Mouse (Mus musculus) heart, embryonic 12.5 days (tissue): ENCODE measurements around the gene 1700020A23Rik. TPM values are rescaled to one million over a fixed set of nuclear protein-coding genes. Genes with fewer than 3 reads are reported as not detected.
"Not testable (repeated sequence)": the region's sequence is repeated elsewhere in the genome, so short reads cannot be mapped to it uniquely, and the experiment has no call there.

Experiments used
- ATAC-seq: fragments of 200-750 bp; cut with Nextera tagmentation; 2 replicates; pipeline ENCODE4 v1.8.0; 2017; ENCODE audit warnings: moderate TSS enrichment, moderate library complexity; ENCODE audit not compliant: insufficient number of reproducible peaks, low FRiP score
- H3K27ac ChIP-seq: fragments of 300-500 bp; sonication (generic); 2 replicates; pipeline ENCODE4 v1.5.1; 2016; ENCODE audit warnings: mild to moderate bottlenecking, moderate library complexity; ENCODE audit not compliant: poor library complexity, severe bottlenecking
- H3K27me3 ChIP-seq: fragments of 300-500 bp; sonication (generic); replicated peaks from 2 replicates; pipeline ENCODE4 v1.6.1; 2016; ENCODE audit warnings: mild to moderate bottlenecking, moderate library complexity
- H3K36me3 ChIP-seq: fragments of 300-500 bp; sonication (generic); 2 replicates; pipeline ENCODE4 v1.6.1; 2016; ENCODE audit warnings: mild to moderate bottlenecking, moderate library complexity
- H3K4me1 ChIP-seq: fragments of 300-500 bp; sonication (generic); replicated peaks from 2 replicates; pipeline ENCODE4 v1.6.1; 2016; ENCODE audit warnings: mild to moderate bottlenecking
- H3K4me2 ChIP-seq: fragments of 300-500 bp; sonication (generic); 2 replicates; pipeline ENCODE4 v1.6.1; 2016; ENCODE audit warnings: mild to moderate bottlenecking, moderate library complexity
- H3K4me3 ChIP-seq: fragments of 300-500 bp; sonication (generic); 2 replicates; pipeline ENCODE4 v1.5.1; 2016; ENCODE audit warnings: mild to moderate bottlenecking
- H3K9ac ChIP-seq: fragments of 300-500 bp; sonication (generic); 2 replicates; pipeline ENCODE4 v1.6.1; 2016; ENCODE audit warnings: mild to moderate bottlenecking, moderate library complexity
- H3K9me3 ChIP-seq: fragments of 300-500 bp; sonication (generic); replicated peaks from 2 replicates; pipeline ENCODE4 v1.6.1; 2016; ENCODE audit warnings: mild to moderate bottlenecking, moderate library complexity
- WGBS: fragments of 180-500 bp; shearing (Covaris S2); methylation state at CpG from one replicate; pipeline ENCODE4 v1.1.7; 2016; 5-methylcytosine and 5-hydroxymethylcytosine counted together
- polyA plus RNA-seq: library from polyadenylated mRNA; unstranded; fragments of >200 nt; fragmentation: Nextera tagmentation; extraction: Ambion mirVana; gene quantifications from 2 replicates; pipeline ENCODE4 v1.2.1, GENCODE M21; 2016

Gene 1700020A23Rik
- polyA plus RNA-seq: not detected in 2 replicates

GRCm38 (mm10) chr2:130404939-130405338, at the start of gene 1700020A23Rik, which contains the start of gene Gm28372:
Gene 1700020A23Rik, plus strand, starts transcription at chr2:130405259.
Gene Gm28372, plus strand, starts transcription at chr2:130405239.
- Histone ChIP-seq H3K9me3 (no peaks in the 10 kb centered on the region), H3K4me2 (no peak within 1 kb of the TSS), H3K4me1 (no peaks in the 10 kb centered on the region), H3K9ac (no peak within 1 kb of the TSS), H3K4me3 (no peak within 1 kb of the TSS), H3K27me3 (0 out of 2 replicates have a peak, but pooled peaks cover 8% of the 10 kb centered on the region), H3K36me3 (no peaks in the 10 kb centered on the region), H3K27ac (no peak within 1 kb of the TSS)
- 87% methylated on average over 1 of the region's 1 CpGs for WGBS
- ATAC-seq: no peak

GRCm38 (mm10) chr2:130357551-130357950, 47.5 kb upstream of the 1700020A23Rik start:
- peaks cover 58% of the 10 kb centered on the region for H3K27me3 ChIP-seq
- no peaks in the 10 kb centered on the region for H3K9me3 ChIP-seq
- no peak overlapping the region for H3K9ac ChIP-seq
- H3K27ac ChIP-seq: no peak overlapping the region
- peaks cover 10% of the 10 kb centered on the region for H3K4me1 ChIP-seq
- no peaks in the 10 kb centered on the region for H3K36me3 ChIP-seq
- H3K4me3 ChIP-seq: no peak overlapping the region
- no peak for ATAC-seq
- WGBS: 75% methylated on average over 5 of the region's 5 CpGs
- no peak overlapping the region for H3K4me2 ChIP-seq

GRCm38 (mm10) chr2:130358852-130359251, 46.2 kb upstream of the 1700020A23Rik start:
- Histone ChIP-seq H3K4me1 (peaks cover 10% of the 10 kb centered on the region), H3K27ac (no peak overlapping the region), H3K9me3 (no peaks in the 10 kb centered on the region), H3K27me3 (peaks cover 71% of the 10 kb centered on the region), H3K9ac (no peak overlapping the region), H3K36me3 (no peaks in the 10 kb centered on the region), H3K4me3 (no peak overlapping the region), H3K4me2 (no peak overlapping the region)
- ATAC-seq: no peak
- 9% methylated on average over 5 of the region's 5 CpGs for WGBS

GRCm38 (mm10) chr2:130362511-130363026, 42.5 kb upstream of the 1700020A23Rik start:
- no peak overlapping the region for H3K9ac ChIP-seq
- 4% methylated on average over 14 of the region's 14 CpGs for WGBS
- peaks cover 19% of the 10 kb centered on the region for H3K4me1 ChIP-seq
- H3K27ac ChIP-seq: no peak overlapping the region
- H3K36me3 ChIP-seq: no peaks in the 10 kb centered on the region
- 0 out of 2 replicates have a peak overlapping the region, but pooled peaks have one; percentile 20 for H3K4me3 ChIP-seq
- no peaks in the 10 kb centered on the region for H3K9me3 ChIP-seq
- peaks cover 76% of the 10 kb centered on the region for H3K27me3 ChIP-seq
- no peak overlapping the region for H3K4me2 ChIP-seq
- ATAC-seq: no peak

- ATAC-seq: no peak
Measured at GRCm38 (mm10) chr2:130365211-130366094, 39.6 kb upstream of the 1700020A23Rik start.

GRCm38 (mm10) chr2:130367386-130367785, 37.7 kb upstream of the 1700020A23Rik start:
- Histone ChIP-seq H3K27ac (no peak overlapping the region), H3K36me3 (no peaks in the 10 kb centered on the region), H3K9me3 (no peaks in the 10 kb centered on the region), H3K9ac (no peak overlapping the region), H3K4me2 (no peak overlapping the region), H3K4me1 (peaks cover 10% of the 10 kb centered on the region), H3K4me3 (no peak overlapping the region), H3K27me3 (peaks cover 42% of the 10 kb centered on the region)
- ATAC-seq: no peak
- 48% methylated on average over 4 of the region's 4 CpGs for WGBS

More at GRCm38 (mm10) chr2:130365211-130366094, 39.6 kb upstream of the 1700020A23Rik start:
- H3K4me1 ChIP-seq: peaks cover 19% of the 10 kb centered on the region
- H3K9ac ChIP-seq: peak overlapping the region; percentile 71
- H3K36me3 ChIP-seq: no peaks in the 10 kb centered on the region
- no peak overlapping the region for H3K27ac ChIP-seq
- WGBS: 5% methylated on average over 30 of the region's 30 CpGs
- H3K4me3 ChIP-seq: peak overlapping the region; percentile 59
- peak overlapping the region; percentile 90 for H3K4me2 ChIP-seq
- no peaks in the 10 kb centered on the region for H3K9me3 ChIP-seq
- peaks cover 61% of the 10 kb centered on the region for H3K27me3 ChIP-seq

GRCm38 (mm10) chr2:130373026-130373425, 32.0 kb upstream of the 1700020A23Rik start:
- not testable (repeated sequence) for ATAC-seq

GRCm38 (mm10) chr2:130374951-130375350, 30.1 kb upstream of the 1700020A23Rik start:
- H3K27ac ChIP-seq: no peak overlapping the region
- H3K27me3 ChIP-seq: peaks cover 19% of the 10 kb centered on the region
- H3K9me3 ChIP-seq: no peaks in the 10 kb centered on the region
- no peak overlapping the region for H3K4me3 ChIP-seq
- H3K4me1 ChIP-seq: no peaks in the 10 kb centered on the region
- no peak for ATAC-seq
- 63% methylated on average over 4 of the region's 4 CpGs for WGBS
- H3K9ac ChIP-seq: no peak overlapping the region
- no peak overlapping the region for H3K4me2 ChIP-seq
- H3K36me3 ChIP-seq: no peaks in the 10 kb centered on the region

More at GRCm38 (mm10) chr2:130373026-130373425, 32.0 kb upstream of the 1700020A23Rik start:
- not testable (repeated sequence) for H3K9me3 ChIP-seq, H3K36me3 ChIP-seq, H3K9ac ChIP-seq, H3K27ac ChIP-seq, H3K4me2 ChIP-seq, H3K4me3 ChIP-seq, H3K4me1 ChIP-seq
- peaks cover 29% of the 10 kb centered on the region for H3K27me3 ChIP-seq
- WGBS: 28% methylated on average over 1 of the region's 1 CpGs

- Histone ChIP-seq H3K9me3 (0 out of 2 replicates have a peak, but pooled peaks cover 5% of the 10 kb centered on the region), H3K4me1 (no peaks in the 10 kb centered on the region), H3K36me3 (no peaks in the 10 kb centered on the region), H3K4me2 (no peak overlapping the region), H3K9ac (no peak overlapping the region), H3K4me3 (no peak overlapping the region), H3K27me3 (peaks cover 18% of the 10 kb centered on the region), H3K27ac (no peak overlapping the region)
- 65% methylated on average over 3 of the region's 3 CpGs for WGBS
- no peak for ATAC-seq
Measured at GRCm38 (mm10) chr2:130383205-130383604, 21.9 kb upstream of the 1700020A23Rik start.

GRCm38 (mm10) chr2:130383895-130384294, 21.2 kb upstream of the 1700020A23Rik start:
- Histone ChIP-seq H3K4me1 (no peaks in the 10 kb centered on the region), H3K27me3 (peaks cover 15% of the 10 kb centered on the region), H3K9ac (no peak overlapping the region), H3K27ac (no peak overlapping the region), H3K4me3 (no peak overlapping the region), H3K9me3 (0 out of 2 replicates have a peak, but pooled peaks cover 5% of the 10 kb centered on the region), H3K4me2 (no peak overlapping the region), H3K36me3 (no peaks in the 10 kb centered on the region)
- no peak for ATAC-seq
- WGBS: 74% methylated on average over 6 of the region's 6 CpGs

GRCm38 (mm10) chr2:130386212-130386611, 18.8 kb upstream of the 1700020A23Rik start:
- Histone ChIP-seq H3K4me3 (no peak overlapping the region), H3K36me3 (no peaks in the 10 kb centered on the region; the same call in 1 of the 2 replicates), H3K4me2 (no peak overlapping the region), H3K9me3 (0 out of 2 replicates have a peak, but pooled peaks cover 5% of the 10 kb centered on the region), H3K27me3 (peaks cover 14% of the 10 kb centered on the region), H3K4me1 (no peaks in the 10 kb centered on the region), H3K9ac (no peak overlapping the region), H3K27ac (no peak overlapping the region)
- WGBS: 50% methylated on average over 1 of the region's 1 CpGs
- ATAC-seq: no peak
